Mouse (Mus musculus) adrenal gland, postnatal 10 days (tissue): ENCODE measurements around the gene Slc16a13. TPM values are rescaled to one million over a fixed set of nuclear protein-coding genes. Genes with fewer than 3 reads are reported as not detected.
A peak's percentile ranks its signal among the peaks of the same experiment; 100 is the strongest.

Experiments
- DNase-seq: peaks from one replicate; pipeline ENCODE4 v3.0.0; 2021; ENCODE audit warnings: mixed read lengths
- total RNA-seq, 2 experiments: library from RNA; stranded (reverse); gene quantifications; 2 replicates each; pipeline ENCODE4 v1.2.3; 2021

Gene Slc16a13
- total RNA-seq, 2 experiments from 2014 or later, result 3.8 to 6.2 TPM

DNA sequence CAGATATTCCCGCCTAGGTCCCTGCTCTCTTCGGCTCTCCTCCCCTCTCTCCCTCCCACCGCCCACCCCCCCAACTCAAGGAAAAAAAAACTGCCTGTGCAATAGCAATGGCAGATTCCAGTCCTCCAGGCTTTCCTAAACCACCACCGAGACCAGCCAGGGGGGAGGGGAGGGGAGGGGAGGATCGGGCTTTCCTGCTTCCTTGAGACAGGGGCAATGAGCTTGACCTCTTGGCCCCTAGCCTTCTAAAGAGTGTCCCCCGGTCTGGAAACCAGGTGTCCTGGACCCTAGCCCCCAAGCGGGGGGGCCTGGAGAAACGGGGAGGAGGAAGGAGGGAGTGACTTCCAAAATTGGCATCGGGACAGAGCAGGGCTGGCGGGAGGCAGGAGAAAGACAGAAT, 11.7 kb upstream of the Slc16a13 start:
- peak; percentile 74 for DNase-seq

DNA sequence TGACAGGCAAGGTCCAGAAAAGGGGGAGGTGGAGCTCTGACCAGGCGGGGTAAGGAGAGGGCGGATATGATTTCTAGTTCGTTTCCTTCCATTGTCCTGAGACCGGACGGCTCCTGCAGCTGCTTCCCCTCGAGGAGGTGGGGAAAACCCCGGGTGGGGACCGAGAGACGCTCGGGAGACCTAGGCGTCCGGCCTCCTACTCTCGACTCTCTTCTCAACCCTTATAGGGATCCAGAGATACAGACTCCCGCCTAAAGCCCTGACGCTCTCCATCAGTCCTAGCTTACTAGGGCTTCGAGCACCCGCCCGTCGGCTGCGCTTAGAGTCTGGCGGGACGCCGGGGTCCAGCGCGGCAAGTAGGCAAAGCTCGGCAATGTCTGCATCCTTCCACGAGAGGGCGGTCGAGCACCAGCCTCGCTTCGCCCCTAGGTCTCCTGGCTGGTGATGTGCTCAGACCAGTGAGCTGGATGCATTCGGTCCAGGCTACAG, 9.4 kb upstream of the Slc16a13 start:
- DNase-seq, result peak; percentile 91

GRCm38 (mm10) chr11:70229260-70230010, 8.6 kb upstream of the Slc16a13 start, which contains the start of gene Bcl6b:
Gene Bcl6b (minus strand): TSS chr11:70229798.
- peak; percentile 47 for DNase-seq

DNA sequence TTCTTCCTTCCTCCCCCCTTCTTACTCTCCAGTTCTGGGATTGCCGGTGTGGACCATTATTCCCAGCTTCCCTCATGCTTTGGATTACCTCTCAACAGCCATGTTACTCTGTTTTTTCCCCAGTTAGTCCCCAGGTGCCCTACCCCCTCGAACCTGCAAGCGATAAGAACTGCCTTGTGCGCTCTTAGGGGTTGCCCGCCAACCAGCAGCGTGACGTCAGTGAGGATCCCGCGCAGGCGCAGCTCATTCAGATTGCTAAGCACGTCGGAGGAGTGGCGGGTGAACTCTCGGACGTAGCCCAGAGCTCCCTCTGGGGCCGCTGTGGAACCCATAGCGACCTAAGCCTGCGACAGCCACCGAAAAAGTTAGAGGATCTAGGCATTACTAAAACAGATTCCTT, 8.0 kb upstream of the Slc16a13 start:
- DNase-seq, result peak; percentile 89

GRCm38 (mm10) chr11:70227661-70228245, 6.9 kb upstream of the Slc16a13 start:
- DNase-seq, result no peak

DNA sequence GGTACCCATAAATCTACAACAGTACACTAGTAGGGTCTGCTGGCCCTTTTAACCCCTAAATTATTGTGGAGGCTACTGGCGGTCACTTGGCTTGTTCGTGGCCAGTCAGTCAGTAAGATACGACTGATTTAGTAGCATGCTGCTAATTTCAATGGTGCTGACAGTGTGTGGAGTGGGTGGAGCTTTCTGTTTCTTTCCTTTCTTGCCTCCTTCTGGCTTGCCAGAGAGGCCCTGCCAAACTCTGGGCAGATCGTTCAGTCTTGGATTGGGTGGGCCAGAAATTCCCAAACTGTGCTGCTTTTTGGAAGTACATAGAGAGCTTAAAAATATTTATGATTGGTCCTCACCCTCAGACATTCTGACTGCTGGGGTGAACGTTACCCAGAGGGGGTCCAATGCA, 6.3 kb upstream of the Slc16a13 start:
- no peak for DNase-seq

DNA sequence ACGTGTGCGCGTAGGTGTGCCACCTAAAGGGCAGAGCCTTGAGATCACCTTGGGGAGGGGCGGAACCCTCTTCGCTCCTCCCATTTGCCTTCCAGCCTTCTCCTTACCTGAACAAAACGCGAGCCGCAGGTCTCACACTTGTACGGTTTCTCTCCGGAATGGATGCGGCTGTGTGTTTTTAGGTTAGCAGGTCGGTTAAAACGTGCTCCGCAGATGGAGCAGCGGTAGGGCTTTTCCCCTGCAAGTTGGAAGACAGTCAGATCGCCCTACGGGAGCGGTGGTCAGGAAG, 5.7 kb upstream of the Slc16a13 start:
- DNase-seq, result no peak

DNA sequence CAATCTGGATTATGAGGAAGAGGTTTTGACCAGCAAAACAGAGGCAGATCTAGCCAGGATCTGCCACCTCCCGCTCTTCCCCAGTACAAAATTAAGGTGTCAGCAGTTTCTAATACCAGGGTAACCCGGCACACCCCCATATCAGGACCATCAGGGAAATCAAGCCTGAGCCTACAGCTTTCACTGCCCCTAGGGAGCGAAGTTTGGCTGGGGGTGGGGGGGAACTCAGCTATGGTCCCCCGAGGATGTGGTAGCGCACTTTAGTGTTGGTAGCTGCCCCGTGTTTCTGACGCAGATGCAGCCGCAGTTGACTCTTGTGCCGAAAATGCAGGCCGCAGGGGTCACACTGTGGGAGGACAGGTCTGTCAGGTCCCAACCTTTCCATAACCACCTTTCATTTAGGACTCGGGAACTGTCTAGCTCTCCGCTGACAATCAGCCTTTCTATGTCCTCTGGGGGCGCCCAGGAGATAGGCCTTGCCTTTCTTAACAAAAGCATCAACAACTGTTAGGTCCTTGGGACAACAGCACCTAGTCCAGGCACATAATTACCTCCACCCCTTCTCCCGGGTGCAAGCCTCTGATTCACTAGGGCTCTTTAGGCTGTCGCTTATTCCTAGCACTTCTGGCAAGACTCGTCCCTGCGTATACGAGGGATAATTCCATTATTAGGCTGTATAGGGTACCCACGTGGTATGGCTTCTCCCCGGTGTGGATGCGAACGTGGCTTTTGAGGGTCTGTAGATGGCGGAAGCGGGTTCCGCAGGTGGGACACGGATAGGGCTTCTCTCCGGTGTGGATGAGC, 5.1 kb upstream of the Slc16a13 start:
- DNase-seq, result no peak

DNA sequence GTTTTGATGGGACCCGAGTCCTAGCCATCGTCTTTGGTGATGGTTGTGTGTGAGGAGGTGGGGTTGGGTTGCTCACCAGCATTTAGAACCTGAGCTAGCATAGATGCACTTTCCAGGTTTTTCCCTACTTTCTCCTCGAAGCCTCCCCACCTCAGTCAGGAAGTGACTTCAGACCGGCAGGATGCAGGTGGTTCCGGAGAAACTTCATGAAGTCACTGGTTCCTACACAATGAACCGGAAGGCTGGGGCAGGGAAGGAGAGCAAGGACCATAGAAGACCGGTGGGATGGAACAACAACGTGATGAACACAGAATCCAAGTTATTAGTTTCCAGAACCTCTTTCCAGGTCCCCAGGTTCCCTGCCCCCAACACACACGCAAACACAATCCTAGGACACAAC, 2.9 kb upstream of the Slc16a13 start:
- DNase-seq, result peak; percentile 33

DNA sequence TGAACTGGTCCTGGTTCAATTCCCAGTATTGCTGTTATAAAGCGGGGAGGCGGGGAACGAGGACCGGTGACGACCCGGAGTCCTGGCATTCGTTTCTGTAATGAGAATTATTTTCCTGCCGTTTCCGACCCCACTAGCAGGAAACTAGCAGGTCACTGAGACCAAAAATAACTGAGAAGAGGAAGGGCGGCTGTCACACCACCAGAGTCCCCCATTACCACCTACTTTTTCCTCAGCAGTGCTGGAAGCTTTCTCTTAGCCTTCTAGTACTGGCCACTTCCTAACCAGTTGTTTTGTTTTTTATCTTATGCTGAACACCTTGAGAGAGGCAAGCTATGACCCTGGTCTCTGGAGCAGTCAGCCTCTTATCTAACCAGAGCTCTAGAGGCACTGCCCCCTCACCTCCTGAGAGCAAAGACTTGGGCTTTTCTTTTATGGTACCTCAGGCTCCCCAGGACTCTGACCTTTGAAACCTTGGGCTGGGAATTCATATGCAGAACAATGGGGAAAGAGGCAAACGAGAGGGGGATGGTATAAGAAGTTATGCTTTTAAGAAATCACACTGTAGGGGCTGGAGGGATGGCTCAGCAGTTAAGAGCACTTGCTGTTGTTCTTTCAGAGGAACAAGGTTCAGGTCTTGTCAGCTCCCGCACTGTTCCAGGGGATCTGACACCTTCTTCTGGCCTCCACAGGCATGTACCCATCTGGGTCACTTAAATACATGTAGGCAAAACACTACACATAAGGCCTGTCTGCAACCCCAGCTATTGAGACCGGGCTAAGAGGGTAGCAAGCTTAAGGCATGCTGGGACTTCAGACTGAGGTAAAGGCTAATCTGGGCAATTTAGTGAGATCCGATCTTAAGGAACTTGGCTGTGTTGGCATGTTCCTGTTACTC, 988 bp upstream of the Slc16a13 start:
- DNase-seq, result peak; percentile 29

DNA sequence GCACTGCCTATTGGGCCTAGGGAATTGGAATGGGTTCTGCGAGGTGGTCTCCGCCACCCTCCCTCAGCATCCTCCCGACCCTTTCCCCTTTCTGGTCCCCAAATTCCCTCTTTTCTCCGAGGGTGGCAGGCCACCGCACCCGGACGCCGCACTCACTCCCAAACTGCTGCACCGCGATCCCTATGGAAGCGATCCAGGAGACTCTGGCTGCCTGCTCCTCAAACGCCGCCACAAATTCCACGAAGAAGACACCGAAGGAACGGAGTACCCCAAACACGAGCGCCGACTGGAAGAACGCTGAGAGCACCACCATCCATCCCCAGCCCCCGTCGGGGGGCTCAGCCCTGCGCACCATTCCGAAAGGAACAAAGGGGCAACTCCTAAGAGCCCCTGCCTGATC, 541 bp downstream of the Slc16a13 start:
- DNase-seq, result peak; percentile 41

DNA sequence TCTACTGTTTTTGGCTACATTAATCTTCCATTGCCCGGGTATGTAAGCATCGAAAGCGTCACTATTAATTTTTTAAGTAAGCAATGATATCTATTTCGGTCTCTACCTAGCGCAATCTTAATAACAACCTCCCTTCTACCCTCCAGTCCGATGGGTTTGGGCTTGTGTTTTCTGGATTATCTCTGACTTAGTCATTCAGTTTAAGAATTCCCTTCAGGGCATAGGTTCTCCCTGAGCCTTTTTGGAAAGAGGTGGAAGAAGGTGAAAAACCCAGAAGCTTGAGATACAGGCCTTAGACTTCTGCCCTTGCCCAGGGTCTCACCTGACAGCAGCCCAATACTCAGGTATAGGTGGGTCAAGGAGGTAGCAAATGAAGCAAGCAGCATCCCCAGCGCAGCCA, 991 bp downstream of the Slc16a13 start:
- no peak for DNase-seq

- DNase-seq, result peak; percentile 40
Measured at GRCm38 (mm10) chr11:70218741-70219470, 2.0 kb downstream of the Slc16a13 start.

DNA sequence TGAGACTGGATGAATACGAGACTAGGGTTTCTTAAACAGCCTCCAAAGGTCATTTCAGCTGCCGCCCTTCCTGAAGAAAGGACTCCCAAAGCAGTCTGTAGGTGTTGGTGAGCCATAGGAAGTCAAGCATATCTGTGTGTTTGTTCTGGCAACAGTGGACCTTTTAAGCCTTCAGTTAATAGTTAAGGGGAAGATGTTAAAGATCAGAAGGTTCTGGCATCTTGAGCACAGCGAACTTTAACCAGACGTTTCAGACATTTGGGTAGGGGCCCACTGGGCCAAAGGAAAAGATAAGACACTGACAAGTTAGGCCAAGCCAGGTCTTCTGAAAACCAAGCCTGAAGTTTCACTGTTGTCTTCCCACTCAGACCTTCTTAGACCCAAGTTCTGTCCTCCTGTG, 2.8 kb downstream of the Slc16a13 start:
- DNase-seq, result no peak

- DNase-seq, result no peak
Measured at GRCm38 (mm10) chr11:70216103-70216502, 4.8 kb downstream of the Slc16a13 start.

GRCm38 (mm10) chr11:70215301-70215700, 5.6 kb downstream of the Slc16a13 start:
- DNase-seq, result no peak

GRCm38 (mm10) chr11:70214856-70215209, 6.0 kb downstream of the Slc16a13 start:
- no peak for DNase-seq

DNA sequence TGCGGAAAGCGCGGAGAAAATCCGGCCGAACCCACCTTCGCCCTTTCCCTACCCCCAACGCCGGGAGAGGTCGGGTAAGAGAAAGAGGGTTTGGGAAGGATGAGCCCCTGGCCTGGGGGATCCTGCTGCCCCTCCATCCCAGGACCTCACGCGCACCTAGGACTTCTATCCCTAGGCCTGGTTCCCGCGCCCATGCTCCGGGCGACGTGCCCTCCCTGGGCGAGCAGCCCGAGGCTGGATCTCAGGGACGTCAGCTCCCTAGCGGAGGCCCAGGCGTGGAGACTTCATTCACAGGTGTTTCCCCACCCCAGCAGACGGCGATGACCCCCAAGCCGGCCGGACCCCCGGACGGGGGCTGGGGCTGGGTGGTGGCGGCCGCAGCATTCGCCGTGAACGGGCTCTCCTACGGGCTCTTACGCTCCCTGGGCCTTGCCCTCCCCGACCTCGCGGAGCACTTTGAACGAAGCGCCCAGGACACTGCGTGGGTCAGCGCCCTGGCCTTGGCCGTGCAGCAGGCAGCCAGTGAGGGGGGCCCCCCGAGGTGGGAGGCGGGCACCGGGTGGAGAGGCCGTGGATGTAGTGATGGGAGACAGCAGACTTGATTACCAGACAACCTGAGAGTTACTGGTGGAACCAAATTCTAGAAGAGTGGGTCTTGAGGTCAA, 6.5 kb downstream of the Slc16a13 start:
- DNase-seq, result peak; percentile 56

GRCm38 (mm10) chr11:70213736-70214135, 7.1 kb downstream of the Slc16a13 start:
- no peak for DNase-seq

DNA sequence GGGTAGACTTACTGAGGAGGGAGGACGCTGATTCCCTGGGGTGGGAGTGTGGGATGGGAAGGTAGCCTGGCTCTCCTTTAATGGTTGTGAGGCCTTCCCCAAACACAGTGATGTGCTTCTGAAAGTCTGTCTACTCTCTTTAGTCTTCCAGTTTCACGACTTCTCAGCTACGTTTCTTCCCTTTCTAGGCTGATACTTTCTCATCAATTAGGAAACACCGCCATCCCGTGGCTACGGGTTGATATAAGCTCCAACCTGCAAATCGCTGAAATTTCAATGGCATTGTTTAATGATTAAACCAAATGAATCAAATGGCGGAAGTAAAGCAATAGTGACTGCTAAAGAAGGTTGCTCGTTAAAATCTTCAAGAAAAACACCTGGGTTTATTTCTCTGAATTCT, 8.0 kb downstream of the Slc16a13 start:
- peak; percentile 81 for DNase-seq

DNA sequence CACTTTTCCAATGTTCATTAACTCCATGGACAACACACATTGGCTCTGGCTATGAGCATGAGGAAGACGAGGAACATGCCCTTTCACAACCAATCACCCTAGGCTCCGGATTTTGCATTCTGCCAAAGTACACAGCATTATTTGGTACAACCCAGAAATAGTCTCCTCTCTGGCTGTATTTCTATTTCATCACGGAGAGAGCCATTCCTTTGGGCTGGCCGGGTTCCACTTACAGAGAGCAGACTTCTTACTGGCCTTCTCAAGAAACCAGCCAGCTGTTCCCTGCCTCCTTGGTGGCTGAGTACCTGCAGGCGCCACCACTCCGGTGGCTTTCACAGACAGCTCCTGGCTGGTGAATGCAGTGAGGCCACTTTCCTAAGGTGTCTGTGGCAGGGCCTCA, 8.4 kb downstream of the Slc16a13 start, which contains the start of gene Slc16a11:
Gene Slc16a11, plus strand, starts transcription at position 330 of the 400 bp plus-strand sequence.
- DNase-seq, result no peak
